Mouse (Mus musculus) liver (tissue): ENCODE data around the gene Zfp512b.
A peak's percentile ranks its signal among the peaks of the same experiment; 100 is the strongest.

Experiments
- DNase-seq: peaks from one replicate; pipeline ENCODE4 v3.0.0-alpha.2; 2020; ENCODE audit warnings: mixed read lengths

Zfp512b gene

GRCm38 (mm10) chr2:181589011-181589731 lies 3.4 kb downstream of the Zfp512b start:
- DNase-seq: no peak

- no peak for DNase-seq
These were observed 4.3 kb downstream of the Zfp512b start for GRCm38 (mm10) chr2:181588229-181588780.

DNA sequence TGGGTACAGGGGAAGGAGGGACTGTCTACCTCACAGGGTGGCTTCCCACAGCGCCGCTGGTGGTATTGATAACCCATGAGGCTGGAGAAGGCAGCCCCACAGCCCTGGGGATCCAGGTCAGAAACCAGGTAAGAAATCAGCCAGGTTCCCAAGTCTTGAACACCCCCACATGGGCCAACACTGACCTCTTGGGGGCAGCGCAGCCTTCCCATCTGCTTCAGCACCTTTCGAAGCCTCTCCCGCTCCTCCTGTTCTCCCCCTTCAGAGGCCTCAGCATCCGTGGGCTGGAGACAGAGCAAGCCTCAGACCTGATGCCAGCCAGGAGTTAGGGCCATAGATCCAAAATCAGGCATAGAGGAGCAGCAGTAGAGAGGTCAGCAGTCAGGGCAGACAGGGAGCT lies 4.8 kb downstream of the Zfp512b start:
- no peak for DNase-seq

GRCm38 (mm10) chr2:181586124-181586523 lies 6.5 kb downstream of the Zfp512b start:
- no peak for DNase-seq

DNA sequence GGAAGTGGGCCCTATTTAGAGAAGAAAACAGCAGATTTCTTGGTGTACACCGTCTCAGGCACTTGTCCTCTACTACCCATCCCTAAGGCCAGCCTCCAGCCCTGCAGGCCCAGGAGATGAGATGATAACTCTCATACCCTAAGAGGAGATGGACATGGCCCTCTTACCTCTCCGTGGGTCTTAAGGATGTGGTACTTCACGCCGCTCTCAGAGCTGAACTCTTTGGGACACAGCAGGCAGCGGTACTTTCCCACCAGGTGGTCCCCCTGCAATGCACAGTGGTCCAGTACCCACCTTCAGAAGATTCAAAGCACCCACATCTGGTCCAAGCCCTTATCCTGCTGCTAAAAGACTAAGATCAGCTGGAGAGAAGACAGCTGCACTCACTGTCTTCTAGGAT lies 7.1 kb downstream of the Zfp512b start:
- DNase-seq: no peak

DNA sequence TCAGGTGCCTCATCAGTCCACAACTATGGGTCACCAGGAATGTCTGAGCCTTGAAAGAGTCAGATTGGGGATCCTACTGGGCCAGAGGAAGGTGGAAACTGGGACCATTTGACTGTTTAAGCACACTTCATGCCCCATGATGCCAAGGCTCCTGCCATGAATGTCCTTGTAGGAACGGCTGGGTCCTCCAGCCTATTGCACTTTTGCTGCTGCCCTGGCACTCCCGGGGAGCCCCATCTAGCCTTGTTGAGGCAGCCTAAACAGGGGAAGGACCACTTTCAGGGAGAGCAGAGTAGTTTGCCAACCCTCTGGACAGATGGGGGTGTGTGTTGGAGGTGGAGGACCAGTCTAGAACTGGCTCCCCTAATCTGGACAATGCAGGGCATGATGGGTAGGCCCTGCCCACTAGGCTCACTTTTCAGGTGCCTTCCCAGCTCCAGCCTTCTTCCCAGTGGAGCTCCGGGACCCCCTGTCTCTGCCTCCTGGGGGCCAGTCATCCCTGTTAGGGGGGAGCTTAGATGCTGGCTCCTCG lies 8.1 kb downstream of the Zfp512b start, which contains the start of gene Uckl1:
Gene Uckl1, minus strand, starts transcription at position 482 of the 532 bp plus-strand sequence.
- DNase-seq: no peak

DNA sequence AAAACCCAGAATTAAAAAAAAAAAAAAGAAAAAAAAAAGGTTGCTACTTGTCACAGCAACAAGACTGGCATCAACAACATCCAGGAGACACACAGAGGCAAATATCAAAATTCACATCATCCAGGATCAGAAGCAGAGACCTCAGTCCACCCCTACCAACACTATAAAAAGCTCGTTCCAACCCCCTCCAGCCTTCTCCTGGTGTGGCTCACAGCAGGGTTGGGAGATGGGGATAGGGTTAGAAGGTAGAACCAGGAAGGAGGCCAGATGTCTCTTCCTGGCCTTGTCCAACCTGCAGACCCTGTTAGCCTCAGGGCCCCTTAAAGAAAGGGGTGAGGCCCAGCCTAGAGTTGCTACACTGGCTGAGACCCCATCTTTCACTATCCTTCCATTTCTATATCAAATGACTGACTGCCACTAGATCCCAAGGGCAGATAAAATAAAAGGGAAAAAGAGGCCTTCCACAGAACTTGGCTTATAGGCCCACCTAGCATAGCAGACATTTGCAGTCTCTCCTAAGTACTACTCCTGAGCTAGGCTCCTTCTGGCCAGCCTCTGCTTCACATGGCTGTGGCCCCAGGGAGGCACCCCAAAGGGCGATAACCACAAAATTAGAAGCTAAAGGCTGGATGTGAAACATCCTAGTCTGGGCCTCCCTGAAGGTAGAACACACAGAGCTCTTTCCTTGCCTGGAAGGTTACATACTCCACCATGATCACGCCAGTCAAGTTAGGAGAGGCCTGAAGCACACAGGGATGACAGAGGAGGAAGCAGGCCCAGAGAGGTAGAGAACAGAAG lies 8.9 kb downstream of the Zfp512b start:
- DNase-seq: no peak

DNA sequence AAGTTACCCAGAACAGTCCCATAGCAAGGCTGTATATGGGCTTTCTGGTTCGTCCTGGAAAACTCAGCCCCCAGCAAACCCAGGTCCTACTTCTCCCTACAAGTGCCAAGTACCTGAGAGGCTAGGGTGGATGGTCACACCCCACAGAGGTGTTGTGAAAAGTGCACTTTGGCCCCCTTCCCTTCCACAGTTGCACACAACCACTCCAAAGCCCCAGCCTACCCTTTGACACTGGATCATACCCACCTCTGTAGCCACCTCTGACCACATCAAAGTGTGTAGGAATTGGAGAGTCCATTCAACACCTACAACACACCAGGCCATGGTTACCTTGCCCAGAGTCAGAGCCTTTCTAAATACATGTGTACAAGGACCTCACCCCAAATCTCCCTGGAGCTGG lies 9.7 kb downstream of the Zfp512b start:
- no peak for DNase-seq

DNA sequence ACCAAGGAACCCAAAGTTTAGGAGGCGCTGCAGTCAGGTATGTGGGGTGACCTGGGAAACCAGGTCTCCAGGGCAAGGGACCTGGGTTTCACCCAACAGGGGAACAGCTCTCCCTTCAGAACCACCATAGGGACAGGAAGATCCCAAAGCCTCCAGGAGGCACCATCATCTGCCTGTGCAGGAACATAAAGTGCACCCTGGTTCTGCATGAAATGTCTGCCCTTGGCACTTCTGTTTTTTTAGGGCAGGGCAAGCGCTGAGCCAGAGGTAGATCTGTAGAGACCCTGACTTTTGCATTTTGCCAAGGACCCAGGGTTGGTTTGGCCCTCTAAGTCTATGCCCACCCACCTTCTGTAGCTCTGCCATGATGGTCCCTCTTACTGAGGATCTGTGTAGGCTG lies 10.2 kb downstream of the Zfp512b start:
- DNase-seq: no peak

GRCm38 (mm10) chr2:181581402-181582120 lies 11.0 kb downstream of the Zfp512b start:
- DNase-seq: peak; percentile 88

- DNase-seq: peak; percentile 88
These were observed 11.6 kb downstream of the Zfp512b start for GRCm38 (mm10) chr2:181581016-181581401.

DNA sequence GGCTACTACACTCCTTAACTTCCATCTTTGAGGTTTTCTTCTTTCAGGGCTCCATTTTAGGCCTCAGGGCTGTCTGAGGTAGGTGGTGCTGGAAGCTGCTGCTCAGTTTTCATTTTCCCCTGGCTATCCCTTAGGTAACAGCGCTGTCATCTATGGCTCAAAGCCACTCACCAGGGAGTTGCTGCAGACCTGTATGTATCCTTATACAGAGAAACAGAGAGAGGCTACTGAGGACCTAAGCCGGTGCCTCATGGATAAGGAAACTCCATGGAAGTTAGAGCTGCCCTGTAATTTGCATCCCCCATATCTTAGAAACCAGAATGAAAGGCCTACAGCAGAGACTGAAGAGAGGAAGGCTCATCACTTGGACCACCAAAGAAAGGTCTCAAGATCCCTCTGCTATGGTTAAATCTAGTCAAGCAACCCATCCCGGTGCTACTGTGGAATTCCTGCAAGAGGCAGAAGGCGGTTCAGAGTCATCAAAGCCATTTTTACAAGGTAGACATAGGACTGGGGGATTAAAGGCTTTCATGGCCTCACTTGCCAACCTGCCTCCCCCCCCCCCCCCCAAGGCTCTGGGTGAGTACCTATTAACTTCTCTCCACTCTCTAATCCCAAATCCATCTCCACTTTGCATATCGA lies 12.4 kb downstream of the Zfp512b start:
- no peak for DNase-seq

DNA sequence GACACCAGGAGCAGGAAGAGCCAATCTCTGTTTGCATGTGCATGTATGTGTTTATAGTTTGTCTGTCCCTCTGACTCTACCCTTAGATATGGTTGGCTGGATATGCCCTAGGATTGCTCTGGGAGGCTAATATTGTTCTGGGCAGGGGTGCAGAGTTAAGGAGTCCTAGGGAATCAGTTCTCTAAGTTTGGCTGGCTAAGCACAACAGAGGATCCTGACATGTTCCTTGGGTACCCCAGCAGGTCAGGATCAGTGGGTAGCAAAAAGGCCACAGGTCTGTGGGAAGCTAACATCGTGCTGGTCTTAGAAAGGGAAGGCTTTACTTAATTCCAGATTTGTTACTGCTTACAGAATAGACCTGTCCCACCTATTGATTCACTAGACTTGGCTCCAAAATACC lies 12.9 kb downstream of the Zfp512b start:
- DNase-seq: no peak

GRCm38 (mm10) chr2:181578790-181579618 lies 13.6 kb downstream of the Zfp512b start:
- DNase-seq: no peak

- DNase-seq: peak; percentile 64
These were observed 14.5 kb downstream of the Zfp512b start for GRCm38 (mm10) chr2:181577981-181578581.

DNA sequence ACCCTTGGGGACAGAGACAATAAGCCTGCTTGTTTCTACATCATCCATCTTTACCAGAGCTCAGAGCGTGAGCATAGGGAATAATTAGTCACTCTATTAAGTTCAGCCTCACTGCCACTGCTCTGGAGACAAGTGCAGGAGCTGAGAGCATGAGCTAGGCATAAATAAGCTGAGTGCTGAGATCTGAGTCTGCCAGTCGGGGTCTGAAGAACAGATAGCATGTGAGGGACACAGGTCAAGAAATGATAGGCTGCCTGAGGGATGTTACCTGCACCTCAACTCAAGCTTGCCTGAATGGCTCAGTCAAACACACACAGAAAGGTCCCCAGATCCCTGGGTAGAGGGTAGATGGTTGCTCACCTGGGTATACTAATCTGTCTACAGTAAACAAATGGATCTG lies 15.5 kb downstream of the Zfp512b start:
- no peak for DNase-seq

GRCm38 (mm10) chr2:181576613-181577012 lies 16.0 kb downstream of the Zfp512b start:
- no peak for DNase-seq

GRCm38 (mm10) chr2:181574921-181575545 lies 17.6 kb downstream of the Zfp512b start:
- DNase-seq: no peak

DNA sequence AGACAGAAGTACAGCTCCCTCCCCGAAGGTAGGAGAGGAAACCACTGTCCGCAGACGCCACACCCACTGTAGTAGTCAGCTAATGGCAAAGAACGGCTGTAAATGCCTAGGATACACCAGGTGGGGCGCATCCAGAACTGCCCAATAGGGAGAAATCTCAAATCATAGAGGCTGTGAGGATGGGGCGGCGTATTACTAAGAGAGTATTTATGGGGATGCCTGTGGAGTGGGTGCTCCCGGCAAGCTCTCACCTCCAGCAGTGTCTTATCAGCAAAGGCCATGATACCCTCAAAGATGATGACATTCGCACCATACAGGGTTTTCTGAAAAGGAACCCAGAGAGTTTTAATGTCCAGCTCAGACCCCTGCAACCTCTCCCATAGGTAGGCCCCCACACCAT lies 18.6 kb downstream of the Zfp512b start:
- DNase-seq: no peak
